Mouse (Mus musculus) retina, postnatal 1 day (tissue): ENCODE measurements around the gene Ttc7b.

ENCODE experiments used
- DNase-seq: peaks from one replicate; pipeline ENCODE4 v3.0.0-alpha.2; 2012

Gene Ttc7b

GRCm38 (mm10) chr12:100483054-100483453 is 37.6 kb downstream of the Ttc7b start:
- peak; percentile 17 for DNase-seq

GRCm38 (mm10) chr12:100482255-100482654 is 38.4 kb downstream of the Ttc7b start:
- DNase-seq, result no peak

GRCm38 (mm10) chr12:100481443-100482026 is 39.1 kb downstream of the Ttc7b start:
- DNase-seq, result peak; percentile 29

GRCm38 (mm10) chr12:100480642-100481442 is 39.8 kb downstream of the Ttc7b start:
- DNase-seq, result no peak

DNA sequence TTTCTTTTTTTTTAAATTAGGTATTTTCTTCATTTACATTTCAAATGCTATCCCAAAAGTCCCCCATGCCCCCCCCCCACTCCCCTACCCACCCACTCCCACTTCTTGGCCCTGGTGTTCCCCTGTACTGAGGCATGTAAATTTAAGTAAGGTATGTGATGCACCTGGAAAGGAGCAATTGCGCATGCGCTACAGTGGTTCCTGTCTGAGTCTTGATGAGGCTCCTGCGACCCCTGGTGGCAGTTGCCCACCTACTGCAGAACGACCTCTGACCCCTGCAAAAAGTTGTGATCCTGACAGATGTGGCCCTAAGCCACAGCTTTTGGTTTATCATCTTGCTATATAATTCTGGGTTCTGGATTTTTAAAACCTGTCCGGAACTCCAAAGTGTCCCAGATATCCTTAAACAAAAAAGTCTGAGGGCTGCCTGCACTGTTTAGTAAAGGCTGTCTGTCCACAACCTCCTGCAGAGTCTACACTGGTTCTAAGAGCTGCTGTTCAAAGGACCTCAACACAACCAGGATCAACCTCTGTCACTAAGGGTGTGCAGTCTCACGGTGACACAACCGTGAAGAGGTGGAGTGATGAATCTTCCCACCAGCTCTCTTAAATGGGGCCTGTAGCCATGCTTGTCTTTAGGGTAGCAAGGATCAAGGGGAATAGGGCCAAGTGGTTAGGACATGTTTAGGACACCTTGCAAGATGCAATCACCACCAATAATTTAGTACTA is 40.6 kb downstream of the Ttc7b start:
- DNase-seq, result peak; percentile 88

DNA sequence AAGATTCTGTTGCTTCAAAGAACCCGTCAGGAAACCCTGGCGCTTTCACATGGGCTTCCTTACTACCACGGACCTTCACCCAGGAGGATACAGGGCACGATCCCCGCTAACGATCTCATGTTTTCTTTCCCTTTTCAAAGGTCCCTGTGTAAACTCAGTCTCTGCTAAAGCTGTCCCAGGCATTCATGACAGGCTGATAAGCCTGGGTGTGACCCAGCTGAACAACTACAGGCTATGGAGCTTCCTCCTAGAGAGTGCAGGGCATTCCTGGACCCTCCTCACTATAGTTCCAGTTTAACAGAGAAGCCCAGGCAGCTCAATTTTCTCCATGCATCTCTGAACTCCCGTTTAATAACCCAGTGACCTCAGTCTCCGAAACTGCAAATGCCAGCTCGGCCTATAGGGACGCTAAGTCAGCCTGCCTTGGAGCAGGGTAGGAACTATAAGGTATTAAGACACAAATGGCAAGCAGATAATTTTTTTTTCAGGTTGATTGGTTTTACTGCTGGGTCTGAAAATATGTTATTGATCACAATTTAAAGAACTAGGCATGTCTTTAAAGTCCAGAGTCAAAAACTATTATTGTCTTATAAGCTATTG is 41.3 kb downstream of the Ttc7b start:
- DNase-seq, result peak; percentile 26

GRCm38 (mm10) chr12:100478615-100479014 is 42.0 kb downstream of the Ttc7b start:
- peak; percentile 22 for DNase-seq

GRCm38 (mm10) chr12:100478151-100478550 is 42.5 kb downstream of the Ttc7b start:
- no peak for DNase-seq

DNA sequence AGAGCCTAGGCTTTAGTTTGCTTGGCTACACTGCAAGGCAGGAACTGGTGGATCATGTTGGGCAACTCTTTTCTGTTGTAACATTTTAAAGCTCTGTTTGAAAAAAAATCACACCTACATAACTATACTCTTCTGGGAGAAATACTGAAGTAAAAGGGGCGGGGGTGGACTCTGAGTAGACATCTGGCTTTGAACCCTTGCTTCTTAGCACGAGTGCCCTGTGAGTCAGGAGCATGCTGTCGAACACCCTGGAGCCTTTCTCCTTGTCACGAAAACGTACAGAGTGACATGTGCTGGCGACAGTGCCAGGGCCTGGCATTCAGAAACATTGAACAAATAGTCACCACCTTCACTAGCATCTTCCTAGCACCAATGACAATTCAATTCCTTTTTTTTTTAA is 43.2 kb downstream of the Ttc7b start:
- no peak for DNase-seq

DNA sequence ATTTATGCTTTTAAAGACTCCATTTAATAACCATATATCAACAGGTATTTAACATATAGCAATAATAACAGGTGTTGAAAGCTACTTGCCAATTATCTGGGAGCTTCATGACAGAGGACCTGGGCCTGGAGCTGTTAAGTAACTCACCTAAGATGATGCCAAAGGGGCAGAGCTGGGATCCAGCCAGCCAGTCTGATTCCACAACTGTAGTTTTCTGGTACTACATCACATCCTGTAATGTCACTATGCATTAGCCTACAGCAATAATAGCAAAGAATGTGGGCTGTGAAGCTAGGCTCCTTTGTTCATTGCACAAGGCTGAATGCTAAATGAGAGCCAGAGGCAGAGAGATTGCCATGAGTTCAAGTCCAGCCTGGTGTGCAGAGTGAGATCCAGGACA is 44.3 kb downstream of the Ttc7b start:
- no peak for DNase-seq

- no peak for DNase-seq
Observed at GRCm38 (mm10) chr12:100475489-100475888, 45.1 kb downstream of the Ttc7b start.

DNA sequence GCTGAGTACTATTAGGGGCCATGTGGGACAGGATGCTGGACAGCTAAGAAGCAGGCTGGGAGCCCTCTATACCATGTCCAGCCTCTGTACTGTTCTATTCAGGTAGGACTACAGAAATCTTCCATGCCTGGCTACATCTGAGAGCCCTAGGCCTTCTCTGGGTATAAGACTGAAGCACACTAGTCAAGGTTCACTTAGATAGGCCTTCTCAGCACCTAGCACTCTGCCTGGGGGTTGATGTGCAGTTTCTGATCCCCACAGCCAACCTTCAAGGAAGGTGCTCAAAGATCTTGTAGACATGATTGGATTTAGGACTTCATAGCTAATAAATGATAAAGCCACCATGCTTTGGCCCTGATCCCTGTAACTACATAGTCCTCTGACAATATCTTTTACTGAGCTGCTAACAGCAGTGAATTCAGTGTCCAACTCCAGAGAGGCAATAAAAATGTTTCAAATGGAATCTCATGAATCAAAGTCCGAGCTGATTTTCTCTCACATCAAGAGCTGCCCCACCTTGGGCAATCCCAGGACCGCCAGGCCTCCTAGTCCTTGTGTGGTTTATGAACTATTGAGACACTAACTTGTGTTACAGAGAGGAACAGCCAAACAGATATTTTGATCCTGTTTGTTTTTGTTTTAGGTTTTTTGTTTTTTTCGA is 45.8 kb downstream of the Ttc7b start:
- no peak for DNase-seq

DNA sequence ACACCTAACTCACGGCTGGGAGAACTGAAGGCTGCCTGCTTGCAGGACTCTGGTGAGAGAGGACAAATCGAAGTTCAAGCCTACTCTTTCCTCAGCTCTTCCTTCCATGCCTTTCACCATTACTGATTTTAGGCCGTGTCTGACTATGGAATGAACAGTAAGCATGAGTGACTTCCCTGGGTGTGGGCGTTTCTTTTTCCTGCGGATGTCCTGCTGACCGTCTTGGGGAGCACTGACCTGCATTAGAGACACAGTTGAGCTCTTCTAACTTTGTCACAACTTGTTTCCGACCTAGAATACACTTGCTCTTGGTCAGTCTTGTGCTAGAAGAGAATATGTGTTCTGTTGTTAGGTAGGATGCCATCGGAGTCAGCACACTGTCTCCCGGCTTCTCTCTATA is 50.3 kb downstream of the Ttc7b start:
- no peak for DNase-seq

- DNase-seq, result no peak
Observed at GRCm38 (mm10) chr12:100469503-100470293, 50.9 kb downstream of the Ttc7b start.

DNA sequence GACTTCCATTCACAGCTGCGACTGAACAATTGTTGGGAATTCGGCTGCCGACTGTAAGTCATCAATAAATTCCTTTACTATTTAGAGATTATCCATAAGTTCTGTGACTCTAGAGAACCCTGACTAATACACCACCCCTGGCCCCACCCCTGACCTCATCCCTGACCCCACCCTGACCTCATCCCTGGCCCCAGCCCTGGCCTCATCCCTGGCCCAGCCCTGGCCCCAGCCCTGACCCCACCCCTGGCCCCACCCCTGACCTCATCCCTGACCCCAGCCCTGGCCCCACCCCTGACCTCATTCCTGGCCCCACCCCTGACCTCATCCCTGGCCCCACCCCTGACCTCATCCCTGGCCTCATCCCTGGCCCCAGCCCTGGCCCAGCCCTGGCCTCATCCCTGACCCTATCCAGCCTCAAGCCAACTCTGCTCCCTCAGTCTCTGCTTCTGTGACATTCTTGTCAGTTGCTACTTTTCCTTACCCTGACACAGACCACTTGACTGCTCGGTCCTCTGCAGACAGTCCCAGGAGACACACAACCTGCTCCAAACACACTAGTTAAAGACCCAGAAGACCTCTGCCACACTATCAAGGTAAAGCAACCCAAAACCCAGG is 55.4 kb downstream of the Ttc7b start:
- DNase-seq, result no peak

DNA sequence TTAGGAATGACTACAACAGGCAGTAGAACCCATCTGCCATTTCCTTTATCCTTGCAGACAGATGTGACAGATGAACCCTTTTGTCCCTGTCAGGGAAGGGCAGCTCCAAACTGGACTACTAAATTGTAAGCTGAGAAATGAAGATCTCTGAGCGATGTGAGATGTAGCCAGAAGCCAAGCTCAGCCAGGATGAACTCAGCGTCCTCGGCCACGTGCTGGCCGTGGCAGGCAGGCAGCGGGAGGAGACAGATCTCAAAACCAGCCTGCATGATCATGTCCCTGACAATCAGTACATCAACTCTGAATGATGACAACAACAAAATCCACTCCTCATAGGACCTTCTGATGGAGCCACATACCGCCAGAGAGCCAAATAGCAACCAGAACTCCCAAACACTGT is 62.9 kb downstream of the Ttc7b start:
- no peak for DNase-seq

DNA sequence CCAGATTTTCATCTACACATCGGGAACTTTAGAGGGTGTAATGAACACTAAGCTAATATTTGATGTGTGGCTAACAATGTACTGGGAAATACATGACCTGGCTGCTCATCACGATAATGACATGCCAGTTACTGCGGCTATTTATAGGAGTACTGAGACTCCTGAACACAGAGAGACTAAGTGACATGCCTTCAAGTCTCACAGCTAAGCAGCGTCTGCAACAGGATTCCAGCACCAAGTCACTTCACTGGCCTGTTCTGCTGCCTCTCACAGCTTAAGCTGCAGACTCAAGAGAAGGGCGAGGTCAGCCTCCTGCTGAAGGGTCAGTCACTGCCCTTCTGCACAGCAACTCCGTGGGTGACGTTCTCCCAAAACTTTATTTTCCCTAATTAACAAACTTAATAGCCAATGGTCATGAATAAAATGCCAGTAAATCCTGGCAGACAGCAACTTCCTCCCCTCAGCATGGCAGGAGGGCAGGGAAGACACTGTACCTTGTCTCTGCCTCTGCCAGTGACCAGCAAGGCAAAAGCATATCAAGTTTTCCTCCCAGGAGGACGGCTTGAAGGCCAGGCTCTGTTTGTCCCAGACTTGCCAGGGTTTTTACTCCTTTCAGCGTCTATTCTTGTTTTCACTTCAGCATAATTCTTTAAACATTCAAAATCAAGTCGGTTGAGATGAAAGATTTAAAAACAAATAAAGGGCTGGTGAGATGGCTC is 64.2 kb downstream of the Ttc7b start:
- DNase-seq, result no peak

- no peak for DNase-seq
Observed at GRCm38 (mm10) chr12:100455453-100455852, 65.2 kb downstream of the Ttc7b start.

DNA sequence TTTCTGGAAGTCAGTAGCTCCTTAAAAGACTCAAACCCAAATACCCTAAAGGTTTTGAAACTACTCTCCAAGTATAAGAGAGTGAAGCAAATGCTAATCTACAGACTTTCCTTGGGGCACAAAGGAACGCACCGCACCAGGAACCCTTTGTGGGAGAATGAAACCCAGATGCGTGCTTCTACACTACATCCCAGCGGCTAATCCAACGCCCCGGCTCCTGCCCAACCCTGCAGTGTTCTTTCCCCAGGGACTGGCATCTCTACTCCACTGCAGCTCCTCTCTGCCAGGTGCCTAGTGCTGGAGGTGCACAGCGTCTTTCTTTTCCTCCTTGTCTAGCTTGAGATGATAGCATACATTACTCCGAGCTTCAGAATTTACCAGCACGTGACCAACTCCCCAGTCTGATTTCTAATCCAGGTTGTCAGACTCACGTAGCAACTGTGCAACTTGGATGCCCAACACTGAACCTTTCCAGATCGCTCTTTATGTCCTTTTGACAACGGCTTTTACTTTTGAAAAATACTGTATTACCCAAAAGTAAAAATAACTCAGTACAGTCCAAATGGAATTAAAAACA is 72.8 kb downstream of the Ttc7b start:
- no peak for DNase-seq

- no peak for DNase-seq
Observed at GRCm38 (mm10) chr12:100447161-100447560, 73.5 kb downstream of the Ttc7b start.

- no peak for DNase-seq
Observed at GRCm38 (mm10) chr12:100445686-100446085, 74.9 kb downstream of the Ttc7b start.
